In the genomic region with DNA sequence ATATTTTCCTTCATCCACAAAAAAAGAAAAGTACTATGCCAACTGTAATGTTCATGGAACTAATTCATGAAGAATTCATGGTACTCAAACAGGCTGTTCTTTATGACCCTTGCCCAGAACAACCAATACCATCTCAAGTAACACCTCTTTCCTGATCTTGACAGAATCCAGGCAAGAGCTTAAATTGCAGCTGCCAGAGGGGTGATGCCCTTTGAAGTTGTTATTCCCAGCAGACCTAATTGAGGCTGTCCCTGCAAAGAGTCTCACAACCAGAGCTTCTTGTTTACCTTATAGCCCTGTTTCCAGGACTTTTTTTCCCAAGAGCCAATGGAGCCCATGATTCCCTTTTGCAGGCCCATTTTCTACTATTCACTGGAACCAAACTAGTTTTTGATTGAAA, we compare ENCODE assay signal across 20 mouse cellular contexts.
DNase-seq lines count a peak whose midpoint lies in the region; ATAC-seq and TF ChIP-seq lines count a peak whose summit lies in the region.
"Had no signal": no experiment of that assay in that cellular context is flagged by ENCODE, and none has a peak within 500 bp of the region (broad histone marks: within the 10 kb centered on the region; RNA-seq: fewer than 3 reads in every experiment).

No protein-coding gene starts in this region.

- ATAC-seq in lung, embryonic 14.5 days (ENCODE audit: insufficient read depth), result no peak
- no peak for ATAC-seq in heart, embryonic 12.5 days (ENCODE audit: insufficient number of reproducible peaks, low FRiP score)
- ATAC-seq: intestine, embryonic 15.5 days had no signal

- no peak overlapping the region for H3K4me3 ChIP-seq in lung, embryonic 14.5 days (ENCODE audit: low read depth, low read length)
- no peak overlapping the region; the same call in 1 of the 2 replicates for H3K4me3 ChIP-seq in limb, embryonic 10.5 days
- H3K4me3 ChIP-seq in heart, embryonic 12.5 days, result no peak overlapping the region
- H3K4me3 ChIP-seq: forebrain, embryonic 12.5 days; hindbrain, embryonic 15.5 days; intestine, embryonic 15.5 days; kidney, embryonic 15.5 days; neural tube, embryonic 12.5 days had no signal

- H3K36me3 ChIP-seq in lung, embryonic 14.5 days (ENCODE audit: insufficient read depth), result no peaks in the 10 kb centered on the region
- H3K36me3 ChIP-seq in limb, embryonic 10.5 days, result no peaks in the 10 kb centered on the region
- H3K36me3 ChIP-seq in heart, embryonic 12.5 days, result no peaks in the 10 kb centered on the region
- H3K36me3 ChIP-seq: forebrain, embryonic 12.5 days; hindbrain, embryonic 15.5 days; intestine, embryonic 15.5 days; kidney, embryonic 15.5 days; neural tube, embryonic 12.5 days had no signal

- TF ChIP-seq CTCF in lung, embryonic 14.5 days (IDR thresholded peaks at IDR 0.05; ENCODE audit: low read depth), result no peak

- H3K4me2 ChIP-seq in lung, embryonic 14.5 days, result no peak overlapping the region
- no peak overlapping the region for H3K4me2 ChIP-seq in heart, embryonic 12.5 days
- H3K4me2 ChIP-seq: forebrain, embryonic 12.5 days; hindbrain, embryonic 15.5 days; intestine, embryonic 15.5 days; kidney, embryonic 15.5 days; neural tube, embryonic 12.5 days had no signal

- H3K9me3 ChIP-seq in lung, embryonic 14.5 days (ENCODE audit: low read depth, low read length), result no peaks in the 10 kb centered on the region
- no peaks in the 10 kb centered on the region for H3K9me3 ChIP-seq in limb, embryonic 10.5 days (replicated peaks)
- H3K9me3 ChIP-seq in heart, embryonic 12.5 days (replicated peaks), result no peaks in the 10 kb centered on the region; the same call in 1 of the 2 replicates
- H3K9me3 ChIP-seq: forebrain, embryonic 12.5 days; hindbrain, embryonic 15.5 days; intestine, embryonic 15.5 days; kidney, embryonic 15.5 days; neural tube, embryonic 12.5 days had no signal

- no peak overlapping the region for H3K27ac ChIP-seq in lung, embryonic 14.5 days (ENCODE audit: low read depth)
- no peak overlapping the region for H3K27ac ChIP-seq in limb, embryonic 10.5 days
- H3K27ac ChIP-seq in heart, embryonic 12.5 days (ENCODE audit: poor library complexity, severe bottlenecking), result no peak overlapping the region
- H3K27ac ChIP-seq: forebrain, embryonic 12.5 days; hindbrain, embryonic 15.5 days; intestine, embryonic 15.5 days; kidney, embryonic 15.5 days; neural tube, embryonic 12.5 days had no signal

- DNase-seq in lung, embryonic 14.5 days, result peak; percentile 17
- no peak for DNase-seq in lung, postnatal 25 days (ENCODE audit: low spot score)
- DNase-seq in MN1 (ENCODE audit: low spot score), result peak; percentile 21
- DNase-seq in embryo, embryonic 10.5 days (ENCODE audit: low spot score), result peak; percentile 35
- peak; percentile 33 for DNase-seq in limb, embryonic 10.5 days (ENCODE audit: low spot score)
- DNase-seq in adrenal gland, postnatal 25 days, result no peak
- DNase-seq in right cerebral cortex, adult 18-20 months, result no peak
- DNase-seq: B cell, adult 2 months; cerebellum, adult 8-10 months; gastrocnemius, postnatal 36 days; liver; right cerebral cortex, postnatal 14 days; spleen, adult 18-20 months; thymus, postnatal 25 days had no signal

- H3K9ac ChIP-seq in lung, embryonic 14.5 days, result no peak overlapping the region
- H3K9ac ChIP-seq in heart, embryonic 12.5 days, result no peak overlapping the region
- H3K9ac ChIP-seq: forebrain, embryonic 12.5 days; hindbrain, embryonic 15.5 days; intestine, embryonic 15.5 days; kidney, embryonic 15.5 days; neural tube, embryonic 12.5 days had no signal

- no peaks in the 10 kb centered on the region for H3K27me3 ChIP-seq in lung, embryonic 14.5 days (ENCODE audit: insufficient read depth, low read length)
- H3K27me3 ChIP-seq in limb, embryonic 10.5 days (ENCODE audit: low read depth, poor library complexity, severe bottlenecking), result no peaks in the 10 kb centered on the region
- H3K27me3 ChIP-seq in heart, embryonic 12.5 days (replicated peaks), result no peaks in the 10 kb centered on the region
- H3K27me3 ChIP-seq: forebrain, embryonic 12.5 days; hindbrain, embryonic 15.5 days; intestine, embryonic 15.5 days; kidney, embryonic 15.5 days; neural tube, embryonic 12.5 days had no signal

- H3K4me1 ChIP-seq in lung, embryonic 14.5 days (ENCODE audit: insufficient read depth), result no peaks in the 10 kb centered on the region
- H3K4me1 ChIP-seq in limb, embryonic 10.5 days, result no peaks in the 10 kb centered on the region
- H3K4me1 ChIP-seq in heart, embryonic 12.5 days (replicated peaks), result no peaks in the 10 kb centered on the region
- H3K4me1 ChIP-seq: hindbrain, embryonic 15.5 days; intestine, embryonic 15.5 days; kidney, embryonic 15.5 days; neural tube, embryonic 12.5 days had no signal

Comparison
In these comparisons a context has a peak if more than half of its experiments do, and no peak if none do; other contexts are left out.
1. DNase-seq: peak in lung, embryonic 14.5 days (single experiment), MN1 (single experiment), embryo, embryonic 10.5 days (single experiment) and limb, embryonic 10.5 days (single experiment); none in lung, postnatal 25 days (single experiment), adrenal gland, postnatal 25 days (single experiment) and right cerebral cortex, adult 18-20 months (single experiment).